Mouse (Mus musculus): ENCODE data around the gene Jmy. TPM values are rescaled to one million over a fixed set of nuclear protein-coding genes. Genes with fewer than 3 reads are reported as not detected.

Gene Jmy
- total RNA-seq, 2 experiments from 2014 or later, result 41.9 to 43.9 TPM

GRCm38 (mm10) chr13:93478344-93478743, 21.3 kb downstream of the Jmy start:
- no peak for DNase-seq
- intact Hi-C loops (cut with DNase I), result no loop called here

DNA sequence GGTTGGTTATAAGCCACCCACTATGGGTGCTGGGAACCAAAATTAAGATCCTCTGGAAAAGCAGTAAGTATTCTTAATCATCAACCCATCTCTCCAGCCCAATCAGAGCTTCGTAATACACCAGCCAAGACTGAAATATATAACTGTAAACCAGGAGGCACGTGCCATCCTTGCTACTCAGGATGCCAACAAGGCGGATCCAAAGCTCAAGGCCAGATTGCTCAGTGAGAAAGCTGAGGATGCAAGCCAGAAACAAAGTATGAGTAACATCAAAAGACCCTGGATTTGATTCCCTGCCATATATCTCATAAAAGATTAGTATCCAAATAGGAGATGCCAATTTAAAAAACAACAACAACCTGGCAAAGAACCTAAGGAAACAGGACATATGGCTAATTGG, 31.3 kb downstream of the Jmy start:
- no peak for DNase-seq
- intact Hi-C loops (cut with DNase I), result no loop called here

DNA sequence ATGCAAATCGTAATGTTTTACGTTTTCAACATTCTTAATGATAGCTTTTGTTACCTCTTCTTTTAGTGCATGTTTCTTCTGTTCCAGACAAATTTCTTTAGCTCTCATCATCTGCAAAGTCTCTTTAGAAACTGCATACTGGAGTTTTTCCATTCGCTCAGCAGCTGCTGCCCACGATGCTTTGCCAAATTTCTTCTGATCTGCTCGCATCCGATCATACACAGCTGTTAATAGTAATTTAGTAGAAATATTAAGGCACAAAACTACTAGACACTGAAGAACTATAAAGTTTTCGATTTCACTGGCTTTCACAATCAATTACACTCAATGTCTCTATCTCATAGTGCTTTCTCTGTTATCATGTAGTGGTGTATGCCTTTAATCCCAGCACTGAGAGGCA, 40.0 kb downstream of the Jmy start:
- intact Hi-C loops (cut with DNase I), result no loop called here
- DNase-seq, result peak; percentile 52 to 55

GRCm38 (mm10) chr13:93458616-93459015, 41.0 kb downstream of the Jmy start:
- intact Hi-C loops (cut with DNase I), result no loop called here
- DNase-seq, result peak; percentile 39 to 48

DNA sequence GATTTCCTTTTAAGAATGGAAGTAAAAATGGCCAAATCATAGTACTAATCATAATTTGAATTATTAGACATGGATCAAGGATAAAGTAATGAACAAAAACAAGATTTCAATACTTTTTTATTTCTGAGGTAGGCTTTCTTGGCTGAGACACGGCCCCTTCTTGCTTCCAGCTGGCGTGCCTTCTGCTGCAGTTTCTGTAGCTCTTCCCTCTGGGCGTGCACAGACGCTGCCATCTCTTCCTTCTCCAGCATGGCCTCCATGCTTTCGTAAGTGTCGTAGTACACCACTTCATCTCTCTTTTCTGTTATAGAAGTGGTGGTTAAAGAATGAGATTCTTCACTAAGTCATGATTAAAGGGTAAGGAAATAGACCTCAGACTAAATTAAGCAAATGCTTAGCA, 46.3 kb downstream of the Jmy start:
- intact Hi-C loops (cut with DNase I), result no loop called here
- DNase-seq, result no peak

DNA sequence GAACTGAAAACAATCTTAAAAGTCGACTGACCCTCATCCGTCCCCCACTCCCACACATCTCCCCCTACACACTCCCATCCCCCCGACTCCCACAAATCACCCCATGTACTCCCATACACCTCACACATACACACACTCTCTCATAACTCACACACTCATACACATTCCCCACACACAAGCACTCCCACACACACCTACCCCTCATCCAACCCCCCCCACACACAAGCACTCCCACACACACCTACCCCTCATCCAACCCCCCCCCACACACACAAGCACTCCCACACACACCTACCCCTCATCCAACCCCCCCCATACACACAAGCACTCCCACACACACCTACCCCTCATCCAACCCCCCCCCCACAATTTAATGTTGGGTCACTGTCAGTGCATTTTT, 59.4 kb downstream of the Jmy start:
- intact Hi-C loops (cut with DNase I), result no loop called here
- no peak for DNase-seq

- intact Hi-C loops (cut with DNase I), result no loop called here
- DNase-seq, result no peak
These were observed 70.4 kb downstream of the Jmy start for GRCm38 (mm10) chr13:93429205-93429604.

DNA sequence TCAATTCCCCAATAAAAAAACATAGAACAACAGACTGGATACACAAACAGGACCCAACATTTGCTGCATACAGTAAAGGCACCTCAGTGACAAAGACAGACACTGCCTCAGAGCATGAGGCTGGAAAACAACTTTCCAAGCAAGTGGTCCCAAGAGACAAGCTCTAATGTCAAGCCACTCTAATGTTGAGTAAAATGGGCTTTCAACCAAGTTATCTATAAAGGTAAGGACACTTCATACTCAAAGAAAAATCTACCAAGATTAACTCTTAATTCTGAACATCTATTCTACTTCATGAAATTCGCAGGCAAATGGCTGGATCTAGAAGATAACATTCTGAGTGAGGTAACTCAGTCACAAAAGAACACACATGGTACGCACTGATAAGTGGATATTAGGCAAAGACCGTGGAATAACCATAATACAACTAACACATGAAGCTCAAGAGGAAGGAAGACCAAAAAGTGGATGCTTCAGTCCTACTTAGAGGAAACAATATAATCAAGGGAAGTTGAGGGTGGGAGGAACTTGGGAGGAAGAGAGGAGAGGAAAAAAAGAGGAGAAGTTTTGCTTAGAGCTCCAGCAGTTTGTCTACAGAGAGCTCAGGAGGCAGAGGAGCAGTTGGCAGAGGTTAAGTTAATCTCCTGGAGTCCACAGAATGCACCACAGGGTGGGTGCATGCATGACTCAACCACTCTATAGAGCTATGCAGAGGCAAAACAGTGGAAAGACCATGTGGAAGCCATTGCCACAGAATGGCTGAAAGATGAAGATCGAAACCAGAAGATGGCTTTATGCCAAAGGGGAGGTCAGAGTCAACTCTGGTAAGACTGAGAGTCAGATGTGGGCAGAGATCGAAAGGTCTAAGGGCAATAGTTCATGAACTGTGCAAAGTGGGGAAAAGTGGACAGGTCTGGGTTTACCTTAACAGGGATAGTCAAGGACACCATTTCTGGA, 71.4 kb downstream of the Jmy start:
- DNase-seq, result peak in 1 of 2 experiments; percentile 7
- intact Hi-C loops (cut with DNase I), result no loop called here

- intact Hi-C loops (cut with DNase I), result no loop called here
These were observed 76.4 kb downstream of the Jmy start for GRCm38 (mm10) chr13:93423224-93423623.

DNA sequence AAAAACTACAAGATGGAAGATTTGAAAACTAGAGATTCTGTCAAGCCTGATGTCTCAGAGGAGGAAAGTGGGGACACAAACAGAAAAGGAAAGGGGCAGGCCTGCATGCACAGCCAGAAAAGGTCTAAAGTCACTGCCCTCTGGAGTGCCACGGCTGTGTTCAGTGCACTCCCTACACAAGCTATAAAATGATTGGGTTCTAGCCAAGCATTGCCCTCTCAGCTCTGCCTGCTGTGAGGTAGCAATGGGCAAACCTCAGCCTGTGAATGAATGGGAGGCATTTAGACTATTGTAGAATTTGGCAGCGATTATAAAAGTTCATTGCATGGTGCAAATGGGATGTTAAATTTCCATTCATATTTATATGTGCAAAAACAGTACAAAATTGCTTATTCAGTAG, 79.8 kb downstream of the Jmy start:
- intact Hi-C loops (cut with DNase I), result no loop called here
- no peak for DNase-seq

More at GRCm38 (mm10) chr13:93423224-93423623, 76.4 kb downstream of the Jmy start:
- no peak for DNase-seq

DNA sequence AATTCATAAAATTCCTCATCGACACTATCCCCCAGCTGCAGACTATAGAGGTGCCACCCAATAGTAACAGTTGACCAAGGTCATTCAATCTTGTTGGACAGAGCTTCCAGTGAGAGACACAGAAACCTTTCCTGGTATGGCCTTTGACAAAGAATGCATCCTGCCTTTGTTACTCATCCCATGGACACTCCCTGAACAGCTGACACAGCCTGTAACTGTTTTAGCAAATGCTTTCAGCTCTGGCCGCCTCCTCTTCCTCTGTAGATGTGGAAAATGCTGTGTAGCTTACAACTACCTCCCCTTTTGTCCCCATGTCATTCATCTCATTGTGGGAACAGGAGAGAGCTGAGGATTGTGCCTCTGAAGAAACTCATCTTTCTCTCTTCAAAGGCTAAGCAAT, 81.3 kb downstream of the Jmy start:
- intact Hi-C loops (cut with DNase I), result no loop called here
- no peak for DNase-seq

- intact Hi-C loops (cut with DNase I), result no loop called here
- DNase-seq, result no peak
These were observed 84.6 kb downstream of the Jmy start for GRCm38 (mm10) chr13:93415055-93415454.

GRCm38 (mm10) chr13:93410343-93410742, 89.3 kb downstream of the Jmy start:
- intact Hi-C loops (cut with DNase I), result no loop called here
- DNase-seq, result no peak

- intact Hi-C loops (cut with DNase I), result no loop called here
- no peak for DNase-seq
These were observed 92.8 kb downstream of the Jmy start for GRCm38 (mm10) chr13:93406855-93407254.

DNA sequence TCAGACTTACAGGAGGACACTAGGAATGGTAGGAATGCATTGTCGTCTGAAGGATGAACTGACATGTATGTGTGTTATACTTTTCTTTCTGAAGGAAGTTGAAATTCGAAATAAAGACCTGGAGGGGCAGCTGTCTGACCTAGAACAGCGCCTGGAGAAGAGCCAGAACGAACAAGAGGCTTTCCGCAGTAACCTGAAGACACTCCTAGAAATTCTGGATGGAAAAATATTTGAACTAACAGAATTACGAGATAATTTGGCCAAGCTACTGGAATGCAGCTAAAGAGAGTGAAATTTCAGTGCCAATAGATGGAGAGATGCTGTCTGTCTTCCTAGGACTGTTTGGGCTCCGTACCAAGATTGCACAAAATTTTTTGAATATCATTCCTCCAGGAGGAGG, 97.7 kb downstream of the Jmy start:
- intact Hi-C loops (cut with DNase I), result loop anchor here (5.0 kb wide), 1 partner anchor 95 kb away; the partner anchor contains the start of gene Jmy
- no peak for DNase-seq

DNA sequence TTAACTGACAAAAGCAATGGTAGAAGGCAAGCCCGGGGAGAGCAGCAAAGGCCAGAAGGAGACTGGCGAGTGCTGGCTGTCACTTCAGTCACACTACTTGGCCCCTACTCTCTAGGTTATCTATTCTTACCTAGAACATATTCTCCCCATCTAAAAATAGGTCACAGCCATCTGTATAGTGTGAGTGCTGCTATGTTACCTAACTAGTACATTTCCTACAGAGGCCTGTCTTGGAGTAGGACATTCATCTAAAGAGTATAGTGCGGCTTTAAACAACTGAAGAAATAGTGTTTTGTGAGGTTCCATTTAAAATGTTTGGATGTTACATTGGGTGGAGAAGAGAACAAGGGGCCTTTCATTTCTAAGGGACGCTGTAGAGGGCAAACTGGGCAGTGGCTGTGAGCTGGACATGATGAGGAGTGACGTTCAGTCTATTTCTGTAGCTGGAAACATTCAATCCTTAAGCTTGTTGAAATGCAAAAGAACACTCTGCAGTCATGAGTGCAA, 99.8 kb downstream of the Jmy start:
- peak; percentile 63 to 67 for DNase-seq
- intact Hi-C loops (cut with DNase I), result loop anchor here (5.0 kb wide), 2 partner anchors 92 to 98 kb away; partner anchors contain the start of gene Jmy

GRCm38 (mm10) chr13:93389242-93389625, 110.4 kb downstream of the Jmy start:
- no peak for DNase-seq
- intact Hi-C loops (cut with DNase I), result no loop called here

GRCm38 (mm10) chr13:93388594-93389241, 110.9 kb downstream of the Jmy start:
- intact Hi-C loops (cut with DNase I), result no loop called here
- no peak for DNase-seq

GRCm38 (mm10) chr13:93387440-93387839, 112.2 kb downstream of the Jmy start:
- intact Hi-C loops (cut with DNase I), result no loop called here
- no peak for DNase-seq

- no peak for DNase-seq
- intact Hi-C loops (cut with DNase I), result no loop called here
These were observed 114.5 kb downstream of the Jmy start for GRCm38 (mm10) chr13:93385147-93385546.

DNA sequence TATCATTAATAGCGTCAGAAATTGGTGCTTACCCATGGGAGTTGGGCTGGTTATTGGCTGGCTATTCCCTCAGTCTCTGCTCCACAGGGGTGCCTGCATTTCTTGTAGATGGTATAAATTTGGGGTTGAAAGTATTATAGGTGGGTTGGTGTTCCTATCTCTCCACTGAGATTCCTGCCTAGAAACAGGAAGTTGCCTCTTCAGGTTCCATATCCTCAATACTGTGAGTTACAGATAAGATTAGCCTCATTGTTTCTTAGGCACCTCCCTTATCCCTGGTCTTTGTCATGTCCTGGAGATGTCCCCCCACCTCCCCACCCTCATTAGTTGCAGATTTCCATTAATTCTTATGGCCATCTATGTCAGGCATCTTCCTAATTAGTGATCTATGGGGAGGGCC, 115.1 kb downstream of the Jmy start:
- no peak for DNase-seq
- intact Hi-C loops (cut with DNase I), result no loop called here

- intact Hi-C loops (cut with DNase I), result no loop called here
These were observed 116.0 kb downstream of the Jmy start for GRCm38 (mm10) chr13:93383620-93384019.

More at GRCm38 (mm10) chr13:93383620-93384019, 116.0 kb downstream of the Jmy start:
- DNase-seq, result no peak

Data from heart, postnatal 10 days (tissue).